Mouse (Mus musculus): ENCODE results near the gene Fcer1g.

Fcer1g gene

DNA sequence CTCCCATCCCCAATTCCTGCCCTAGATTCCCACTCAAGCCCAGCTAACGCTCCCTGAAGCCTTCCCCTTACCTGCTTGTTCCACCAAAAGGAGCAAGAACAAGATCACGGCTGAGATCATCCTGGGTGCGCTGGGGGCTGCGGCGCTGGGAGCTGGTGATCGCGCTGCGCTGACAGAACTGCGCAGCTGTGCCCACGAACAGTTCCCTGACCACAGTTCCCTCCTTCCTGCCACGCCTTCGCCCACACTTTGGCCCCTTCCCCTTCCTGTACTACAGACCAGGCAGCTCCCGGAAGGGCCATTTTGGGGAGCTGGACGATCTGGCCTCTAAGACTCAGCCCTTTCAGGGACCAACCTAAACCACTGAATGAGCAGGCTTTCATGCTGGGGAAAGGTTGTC lies at the start of gene Fcer1g:
Fcer1g (minus strand) TSS at position 240 of the 400 bp plus-strand sequence.
- no peak for DNase-seq (ENCODE audit: low spot score in 2 of 2)

- peak in 1 of 2 experiments; percentile 1 for DNase-seq (ENCODE audit: low spot score in 2 of 2)
Measured at GRCm38 (mm10) chr1:171283188-171284160, 49.3 kb upstream of the Fcer1g start.

DNA sequence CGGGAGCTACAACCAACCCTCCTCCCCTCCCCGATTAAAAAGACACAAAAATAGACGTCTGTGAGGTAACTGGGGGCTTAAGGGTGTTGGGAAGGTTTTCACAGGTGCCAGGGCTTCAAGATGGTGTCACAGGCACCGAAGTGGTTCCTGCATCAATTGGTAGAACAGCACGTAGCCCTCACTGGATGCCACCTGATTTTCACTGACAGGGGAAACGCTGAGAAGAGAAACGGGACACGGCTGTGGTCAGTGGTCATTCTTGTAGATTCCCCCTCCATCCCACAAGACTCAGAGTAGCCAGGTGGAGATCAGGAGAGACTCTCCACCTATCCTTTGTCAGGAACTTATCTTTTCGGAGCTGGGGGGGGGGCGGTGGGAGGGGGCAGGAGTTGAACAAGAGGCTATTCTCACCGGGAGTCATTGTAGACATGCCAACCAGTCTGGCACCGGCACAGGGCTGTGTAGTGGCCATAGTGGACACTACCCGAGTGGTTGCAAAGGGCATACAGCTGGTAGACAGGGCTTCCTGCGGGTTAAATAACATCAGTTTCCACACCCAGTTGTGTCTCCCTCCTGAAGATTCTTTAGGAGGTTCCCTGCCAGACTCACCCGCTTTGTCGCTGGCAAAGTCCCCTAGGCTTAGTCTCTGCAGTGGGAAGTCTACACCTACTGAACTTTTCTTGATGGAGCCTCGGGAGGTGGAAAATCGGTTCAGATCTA lies 48.1 kb upstream of the Fcer1g start:
- DNase-seq (ENCODE audit: low spot score in 2 of 2): peak in 1 of 2 experiments; percentile 0

- peak; percentile 48 to 63 for DNase-seq (ENCODE audit: low spot score in 2 of 2)
Measured at GRCm38 (mm10) chr1:171281528-171281923, 47.4 kb upstream of the Fcer1g start.

GRCm38 (mm10) chr1:171280916-171281527 lies 46.9 kb upstream of the Fcer1g start, which contains the start of gene Ppox:
TSS of gene Ppox (minus strand) at chr1:171281186.
- DNase-seq (ENCODE audit: low spot score in 2 of 2): peak; percentile 91 to 96

GRCm38 (mm10) chr1:171280250-171280915 lies 46.2 kb upstream of the Fcer1g start:
- DNase-seq (ENCODE audit: low spot score in 2 of 2): peak in 1 of 2 experiments; percentile 2

- DNase-seq (ENCODE audit: low spot score in 2 of 2): no peak
Measured at GRCm38 (mm10) chr1:171279721-171280120, 45.6 kb upstream of the Fcer1g start.

- no peak for DNase-seq (ENCODE audit: low spot score in 2 of 2)
Measured at GRCm38 (mm10) chr1:171279012-171279705, 45.0 kb upstream of the Fcer1g start.

GRCm38 (mm10) chr1:171278436-171278835 lies 44.3 kb upstream of the Fcer1g start:
- DNase-seq (ENCODE audit: low spot score in 2 of 2): no peak

DNA sequence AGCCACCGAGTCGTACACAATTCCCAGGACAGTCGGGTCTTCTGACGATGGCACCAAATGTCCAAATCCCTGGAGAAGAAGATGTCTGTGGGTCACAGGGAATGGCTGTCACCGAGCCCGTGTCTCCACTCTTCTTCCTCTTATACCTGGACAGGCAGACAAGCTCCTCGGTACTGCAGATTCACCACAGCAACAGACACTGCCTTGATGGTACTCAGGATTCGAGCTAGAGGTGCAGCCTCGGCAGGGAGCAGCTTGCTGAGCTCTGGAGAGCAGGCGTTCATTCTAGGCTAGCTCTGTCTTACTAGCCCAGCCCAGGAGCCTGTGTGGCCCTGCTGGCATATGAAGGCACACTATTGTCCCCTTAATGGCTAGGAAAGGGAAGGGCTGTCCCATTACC lies 43.6 kb upstream of the Fcer1g start:
- DNase-seq (ENCODE audit: low spot score in 2 of 2): no peak

DNA sequence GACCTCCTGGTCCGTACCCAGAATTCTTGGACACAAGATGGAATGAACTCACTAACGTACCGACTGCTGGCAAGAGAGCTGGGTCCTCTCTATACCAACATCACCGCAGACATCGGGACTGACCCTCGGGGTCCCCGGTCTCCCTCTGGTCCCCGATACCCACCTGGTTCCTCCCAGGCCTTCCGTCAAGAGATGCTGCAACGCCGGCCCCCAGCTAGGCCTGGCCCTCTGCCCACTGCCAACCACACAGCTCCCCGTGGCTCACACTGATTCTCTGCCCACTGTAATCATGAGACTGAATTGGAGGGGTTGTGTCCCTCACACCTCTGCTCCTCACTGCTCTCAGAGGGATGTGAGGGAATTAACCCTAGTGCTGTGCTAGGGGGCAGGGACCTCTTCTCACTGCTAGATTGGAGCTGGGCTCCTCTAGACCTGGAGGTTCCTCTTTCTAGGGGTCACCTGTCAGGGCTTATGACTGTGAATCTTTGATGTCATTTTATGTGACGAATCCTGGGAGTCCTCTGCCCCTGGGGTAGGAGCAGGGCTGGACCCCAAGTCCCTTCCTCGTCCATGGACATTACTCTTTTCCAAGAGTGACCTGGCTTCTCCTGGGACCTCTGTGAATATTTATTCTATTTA lies 42.1 kb upstream of the Fcer1g start:
- no peak for DNase-seq (ENCODE audit: low spot score in 2 of 2)

DNA sequence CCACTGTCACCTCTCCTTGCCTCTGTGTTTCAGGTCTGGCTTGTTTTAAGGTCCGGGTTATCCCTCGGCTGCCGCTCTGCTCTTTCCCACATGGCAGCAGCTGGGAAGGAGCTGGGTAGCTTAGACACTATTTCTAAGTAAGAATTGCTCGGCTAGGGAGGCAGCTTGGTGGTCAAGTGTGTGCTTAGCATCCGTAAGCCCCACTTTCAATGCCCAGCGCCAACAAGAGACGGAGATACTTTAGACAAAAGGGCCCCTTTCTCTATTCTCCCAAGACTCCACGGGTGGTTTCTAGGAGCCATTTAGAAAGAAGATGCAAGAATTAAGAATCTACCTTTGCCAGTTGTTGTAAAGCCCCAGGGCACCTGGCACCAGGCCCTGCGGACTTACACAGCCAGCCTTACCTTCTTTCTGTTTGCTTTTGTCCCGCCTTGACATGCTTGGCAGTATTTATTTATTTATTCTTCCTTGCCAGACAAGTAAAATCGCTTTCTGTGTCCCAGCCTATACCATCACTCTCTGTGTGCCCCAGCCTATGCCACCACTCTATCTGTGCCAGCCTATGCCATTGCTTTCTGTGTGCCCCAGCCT lies 41.1 kb upstream of the Fcer1g start:
- DNase-seq (ENCODE audit: low spot score in 2 of 2): no peak

GRCm38 (mm10) chr1:171274171-171274570 lies 40.0 kb upstream of the Fcer1g start:
- no peak for DNase-seq (ENCODE audit: low spot score in 2 of 2)

DNA sequence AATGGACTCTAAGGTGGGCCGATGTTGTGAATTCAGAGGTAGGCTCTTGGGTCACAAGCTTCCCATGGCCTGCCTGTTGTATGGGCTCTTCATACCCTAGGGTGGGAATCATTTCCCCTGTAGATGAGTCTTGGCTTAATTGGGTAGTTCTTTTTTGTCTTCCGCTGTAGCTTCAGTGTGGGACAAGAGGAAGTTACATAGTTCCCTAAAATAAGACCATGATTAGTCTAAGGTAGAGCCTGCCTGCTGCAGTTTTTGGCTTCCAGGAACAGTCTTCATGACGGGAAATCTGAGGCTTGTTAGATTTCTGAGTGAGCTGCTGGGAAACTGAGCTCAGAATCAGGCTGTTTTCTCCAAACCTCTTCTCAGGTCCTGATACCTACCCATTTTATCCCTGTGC lies 37.9 kb upstream of the Fcer1g start:
- DNase-seq (ENCODE audit: low spot score in 2 of 2): no peak

- no peak for DNase-seq (ENCODE audit: low spot score in 2 of 2)
Measured at GRCm38 (mm10) chr1:171271622-171272021, 37.5 kb upstream of the Fcer1g start.

- no peak for DNase-seq (ENCODE audit: low spot score in 2 of 2)
Measured at GRCm38 (mm10) chr1:171271196-171271595, 37.0 kb upstream of the Fcer1g start.

- no peak for DNase-seq (ENCODE audit: low spot score in 2 of 2)
Measured at GRCm38 (mm10) chr1:171270573-171270900, 36.4 kb upstream of the Fcer1g start.

DNA sequence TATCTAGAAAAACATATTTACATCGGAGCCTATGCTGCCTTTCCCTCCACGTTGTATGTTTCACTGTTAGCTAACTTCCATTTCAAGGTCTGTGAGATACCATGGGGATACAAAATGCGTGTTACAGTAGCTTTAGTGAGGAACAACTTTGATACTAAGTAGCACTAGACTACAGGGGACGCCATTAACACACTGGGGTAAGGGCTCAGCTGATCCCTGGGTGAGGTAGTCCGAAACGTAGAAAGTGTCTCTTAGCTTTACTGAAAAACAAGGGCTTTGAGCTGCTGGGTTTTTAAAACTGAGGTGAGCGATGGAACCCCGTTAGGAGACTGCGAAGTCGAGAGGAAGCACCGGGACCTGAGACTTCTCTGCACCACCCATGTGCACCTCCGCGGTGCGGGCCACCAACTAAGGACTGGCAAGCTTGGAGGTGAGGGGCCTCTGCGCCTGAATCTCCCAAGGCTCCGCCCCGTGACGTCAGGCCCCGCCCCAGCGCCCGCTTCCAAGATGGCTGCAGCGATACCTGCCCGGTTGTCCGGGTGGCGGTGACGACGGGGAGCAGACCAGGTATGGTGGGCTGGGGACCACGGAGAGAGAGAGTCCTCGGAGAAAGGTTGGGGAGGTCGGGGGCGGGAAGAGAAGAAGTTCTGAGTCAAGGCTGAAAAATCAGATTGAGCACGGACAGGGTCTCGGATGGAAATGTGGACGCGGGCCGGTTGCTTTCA lies 35.8 kb upstream of the Fcer1g start, which contains the start of gene B4galt3:
B4galt3 (plus strand) TSS at position 481 of the 725 bp plus-strand sequence.
- DNase-seq (ENCODE audit: low spot score in 2 of 2): peak; percentile 91 to 93

- DNase-seq (ENCODE audit: low spot score in 2 of 2): no peak
Measured at GRCm38 (mm10) chr1:171268341-171268740, 34.2 kb upstream of the Fcer1g start.
